Mouse (Mus musculus) G1E (cell line): Measurements from ENCODE around the gene Sltm. TPM values are rescaled to one million over a fixed set of nuclear protein-coding genes. Genes with fewer than 3 reads are reported as not detected.

Experiments
- ATAC-seq: 2 replicates; pipeline ENCODE4 v1.8.0; 2016; ENCODE audit warnings: mild to moderate bottlenecking; ENCODE audit not compliant: insufficient number of reproducible peaks, poor library complexity, low FRiP score, severe bottlenecking; ENCODE audit errors: extremely low read depth
- DNase-seq: peaks from one replicate; pipeline ENCODE4 v3.0.0; 2012; ENCODE audit warnings: low spot score
- H3K27me3 ChIP-seq: 2 replicates; pipeline ENCODE4 v1.6.1; 2012; ENCODE audit warnings: mild to moderate bottlenecking, low read length, inconsistent platforms; ENCODE audit not compliant: insufficient read depth
- H3K36me3 ChIP-seq: replicated peaks from 2 replicates; pipeline ENCODE3; 2012; ENCODE audit warnings: mild to moderate bottlenecking, inconsistent platforms
- H3K4me1 ChIP-seq: 2 replicates; pipeline ENCODE4 v1.6.1; 2012; ENCODE audit warnings: low read depth, low read length, inconsistent platforms, mixed read lengths; ENCODE audit not compliant: insufficient read depth
- H3K4me3 ChIP-seq: 2 replicates; pipeline ENCODE4 v1.5.1; 2012; ENCODE audit warnings: low read depth, mild to moderate bottlenecking, inconsistent platforms, low read length, moderate library complexity, mixed read lengths
- H3K9me3 ChIP-seq: replicated peaks from 2 replicates; pipeline ENCODE4 v1.6.1; 2012; ENCODE audit warnings: inconsistent platforms
- CTCF ChIP-seq: IDR thresholded peaks from 2 replicates; pipeline ENCODE4 v1.5.1; 2012; ENCODE audit warnings: low read depth, low read length, inconsistent platforms, mixed read lengths
- GATA1 ChIP-seq: IDR thresholded peaks from 2 replicates; pipeline ENCODE4 v1.6.1; 2012; ENCODE audit warnings: borderline replicate concordance, low read length, inconsistent platforms, mixed read lengths
- GATA2 ChIP-seq: IDR thresholded peaks from 2 replicates; pipeline ENCODE4 v1.6.1; 2012; ENCODE audit warnings: low read depth, low read length, inconsistent platforms, borderline replicate concordance
- POLR2AphosphoS5 ChIP-seq: IDR thresholded peaks from 2 replicates; pipeline ENCODE4 v1.6.1; 2012; ENCODE audit warnings: low read depth, low read length, inconsistent platforms; ENCODE audit not compliant: insufficient replicate concordance
- TAL1 ChIP-seq: conservative IDR thresholded peaks from 2 replicates; pipeline ENCODE4 v1.6.1; 2012; ENCODE audit warnings: low read depth, low read length, inconsistent platforms, mixed read lengths
- polyA plus RNA-seq: library from polyadenylated mRNA; stranded (reverse); fragments of >175 nt; gene quantifications from 2 replicates; pipeline ENCODE4 v1.2.3, GENCODE M21; 2012
- total RNA-seq, 2 experiments: library from RNA; stranded (forward) in 1 of 2; stranded (reverse) in 1 of 2; fragments of 200-1000 nt in 1 of 2; fragments of >200 nt in 1 of 2; fragmentation: Nextera tagmentation in 1 of 2; gene quantifications; 2 replicates each; pipeline ENCODE4 v1.2.3; 2014 to 2017

The Sltm gene
- total and polyA plus RNA-seq, 3 experiments = 12.2 to 125 (median 73.9) TPM

DNA sequence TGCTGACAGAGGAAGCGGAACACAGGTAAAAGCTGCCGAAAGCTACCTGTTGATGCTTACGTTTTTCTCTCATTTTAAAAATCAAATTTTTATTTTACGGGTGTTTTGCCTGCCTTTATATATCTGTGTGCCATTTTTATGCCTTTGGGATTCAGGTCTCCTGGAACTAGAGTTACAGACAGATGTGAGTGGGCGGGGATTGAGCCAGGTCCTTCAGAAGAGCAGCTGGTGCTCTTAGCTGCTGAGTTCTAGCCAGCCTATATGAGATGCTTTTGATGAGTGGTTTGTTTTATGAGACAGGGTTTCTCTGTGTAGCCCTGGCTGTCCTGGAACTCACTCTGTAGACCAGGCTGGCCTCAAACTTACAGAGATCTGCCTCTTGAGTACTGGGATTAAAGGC lies 44.6 kb downstream of the Sltm start:
- Histone ChIP-seq H3K36me3 (peaks cover 92% of the 10 kb centered on the region), H3K4me1 (peaks cover 27% of the 10 kb centered on the region), H3K27me3 (no peaks in the 10 kb centered on the region), H3K4me3 (no peak overlapping the region), H3K9me3 (no peaks in the 10 kb centered on the region)
- DNase-seq (no peak), ATAC-seq (no peak)
- TF ChIP-seq CTCF (no peak), GATA2 (no peak), TAL1 (no peak)

GRCm38 (mm10) chr9:70590775-70591174 lies 48.2 kb downstream of the Sltm start:
- DNase-seq = peak; percentile 45
- TF ChIP-seq TAL1 = no peak
- TF ChIP-seq CTCF = no peak
- TF ChIP-seq POLR2AphosphoS5 = no peak
- TF ChIP-seq GATA2 = no peak
- Histone ChIP-seq H3K4me3 (no peak overlapping the region), H3K9me3 (no peaks in the 10 kb centered on the region), H3K27me3 (no peaks in the 10 kb centered on the region), H3K36me3 (peaks cover 99% of the 10 kb centered on the region), H3K4me1 (peaks cover 15% of the 10 kb centered on the region)
- peak; percentile 57; the same call in 1 of the 2 replicates for ATAC-seq

DNA sequence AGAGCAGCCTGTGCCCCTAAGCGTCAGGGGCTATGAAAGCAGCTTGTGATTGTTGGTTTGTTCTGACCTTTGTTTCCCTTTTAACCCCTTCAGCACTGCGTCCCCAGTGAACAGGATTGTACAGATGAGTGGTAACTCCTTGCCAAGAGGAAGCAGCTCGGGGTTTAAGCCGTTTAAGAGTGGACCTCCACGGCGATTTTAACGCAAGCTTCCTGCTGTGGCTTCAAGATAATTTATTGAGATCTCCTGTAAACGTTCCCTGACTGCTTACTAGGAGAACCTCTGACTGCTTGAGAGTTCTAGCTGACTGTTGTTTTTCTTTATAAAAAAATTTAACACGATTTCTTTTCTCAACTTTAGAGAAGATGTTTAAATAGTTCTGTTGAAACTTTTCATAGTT lies 48.9 kb downstream of the Sltm start:
- no peaks in the 10 kb centered on the region for H3K9me3 ChIP-seq
- H3K4me3 ChIP-seq = no peak overlapping the region
- peaks cover 15% of the 10 kb centered on the region for H3K4me1 ChIP-seq
- TF ChIP-seq TAL1 (no peak), GATA2 (no peak), GATA1 (no peak), CTCF (no peak), POLR2AphosphoS5 (no peak)
- H3K36me3 ChIP-seq = peaks cover 98% of the 10 kb centered on the region
- DNase-seq (no peak), ATAC-seq (no peak)
- H3K27me3 ChIP-seq = no peaks in the 10 kb centered on the region

- no peaks in the 10 kb centered on the region for H3K4me1 ChIP-seq
- H3K36me3 ChIP-seq = peaks cover 79% of the 10 kb centered on the region
- H3K9me3 ChIP-seq = no peaks in the 10 kb centered on the region
- DNase-seq (no peak), ATAC-seq (no peak)
- H3K27me3 ChIP-seq = no peaks in the 10 kb centered on the region
- TF ChIP-seq TAL1 (no peak), POLR2AphosphoS5 (no peak), GATA1 (no peak), CTCF (no peak), GATA2 (no peak)
- H3K4me3 ChIP-seq = no peak overlapping the region
Observed at GRCm38 (mm10) chr9:70598271-70598670, 55.7 kb downstream of the Sltm start.

GRCm38 (mm10) chr9:70602186-70602845 lies 59.8 kb downstream of the Sltm start:
- Histone ChIP-seq H3K36me3 (peaks cover 77% of the 10 kb centered on the region), H3K27me3 (no peaks in the 10 kb centered on the region), H3K4me3 (no peak overlapping the region), H3K4me1 (no peaks in the 10 kb centered on the region), H3K9me3 (no peaks in the 10 kb centered on the region)
- no peak for TF ChIP-seq GATA1
- no peak for DNase-seq
- no peak for ATAC-seq

GRCm38 (mm10) chr9:70611026-70611673 lies 68.6 kb downstream of the Sltm start:
- TF ChIP-seq TAL1 (no peak), GATA1 (no peak), GATA2 (no peak), POLR2AphosphoS5 (no peak), CTCF (no peak)
- Histone ChIP-seq H3K4me3 (no peak overlapping the region), H3K4me1 (no peaks in the 10 kb centered on the region), H3K36me3 (peaks cover 81% of the 10 kb centered on the region), H3K9me3 (no peaks in the 10 kb centered on the region), H3K27me3 (no peaks in the 10 kb centered on the region)
- no peak for ATAC-seq
- no peak for DNase-seq

GRCm38 (mm10) chr9:70629711-70630110 lies 87.2 kb downstream of the Sltm start:
- no peak for DNase-seq
- ATAC-seq = no peak
- peaks cover 41% of the 10 kb centered on the region for H3K36me3 ChIP-seq
- no peak for TF ChIP-seq TAL1
- TF ChIP-seq GATA1 = no peak
- TF ChIP-seq CTCF = no peak
- no peak for TF ChIP-seq POLR2AphosphoS5
- TF ChIP-seq GATA2 = no peak
- no peaks in the 10 kb centered on the region for H3K4me1 ChIP-seq
- no peaks in the 10 kb centered on the region for H3K27me3 ChIP-seq
- no peak overlapping the region for H3K4me3 ChIP-seq
- no peaks in the 10 kb centered on the region for H3K9me3 ChIP-seq
